Mouse (Mus musculus): ENCODE data around the gene Fry.

The Fry gene

DNA sequence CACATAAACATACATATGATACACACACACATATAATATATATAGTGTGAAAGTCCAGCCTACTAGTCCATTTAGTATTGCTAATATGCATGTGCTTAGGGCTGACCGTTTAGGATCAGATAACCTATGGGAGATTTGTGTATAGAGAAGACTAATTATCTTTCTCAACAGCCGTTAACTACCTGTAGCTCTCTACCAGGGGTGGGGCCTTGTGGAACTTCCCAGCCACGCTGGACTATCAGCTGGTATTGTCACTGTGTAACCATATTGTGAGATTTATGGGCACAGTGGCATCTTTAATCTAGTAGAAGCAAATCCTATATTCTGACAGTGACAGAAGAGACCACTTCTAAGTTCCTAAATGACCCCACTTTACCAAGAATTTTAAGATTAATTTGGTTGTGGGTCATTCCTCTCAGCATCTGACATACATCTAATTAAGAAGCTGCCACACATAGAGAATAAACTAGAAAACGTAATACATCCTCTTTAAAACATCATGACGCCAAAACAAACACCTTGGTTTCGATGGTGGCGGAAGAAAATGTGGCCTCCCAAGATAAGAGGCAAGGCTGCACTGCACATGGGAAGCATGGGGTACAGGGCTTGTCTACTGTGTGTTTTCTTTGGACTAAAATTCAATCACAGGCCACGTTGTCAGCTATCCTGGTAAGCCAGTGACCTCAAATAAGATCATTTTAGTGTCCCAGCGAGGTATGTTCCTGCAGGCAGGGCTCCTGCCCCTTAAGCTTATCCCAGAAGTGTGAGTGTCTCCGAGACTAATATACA, 271.3 kb downstream of the Fry start:
- DNase-seq (ENCODE audit: low spot score) = no peak

DNA sequence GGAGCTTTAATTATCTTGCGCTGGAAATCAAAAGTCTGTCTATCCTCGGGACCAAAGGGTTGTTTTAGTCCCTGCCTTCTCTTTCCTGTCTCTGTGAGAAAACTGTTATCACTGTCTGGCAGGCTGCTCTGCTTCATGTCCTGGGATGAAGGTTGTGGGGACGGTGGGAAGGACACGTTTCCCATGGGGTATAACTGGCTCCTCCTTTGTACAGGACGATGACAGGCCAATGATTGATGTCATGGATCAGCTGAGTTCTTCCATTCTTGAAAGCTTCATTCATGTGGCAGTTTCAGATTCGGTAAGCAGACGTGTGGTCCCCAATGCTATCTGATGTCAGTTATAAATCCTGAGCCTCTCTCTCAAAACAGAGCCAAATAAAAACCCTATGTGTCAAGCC, 272.0 kb downstream of the Fry start:
- peak; percentile 36 for DNase-seq (ENCODE audit: low spot score)

DNA sequence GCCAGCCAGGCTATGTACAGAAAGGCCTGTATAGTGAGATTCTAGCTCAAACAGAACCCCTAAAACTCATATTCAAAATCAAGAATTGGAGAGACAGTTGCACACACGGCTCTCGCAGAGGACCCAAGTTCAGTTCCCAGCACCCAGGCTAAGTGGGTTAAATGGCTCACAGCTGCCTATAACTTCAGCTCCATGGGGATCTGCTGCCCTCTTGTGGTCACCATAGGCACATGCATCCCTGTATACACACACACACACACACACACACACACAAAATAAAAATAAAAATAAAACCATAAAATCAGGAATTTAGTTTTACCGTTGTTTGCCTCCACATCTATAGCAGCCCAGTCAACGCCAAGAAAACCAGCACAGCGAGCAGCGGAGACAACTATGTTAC, 276.2 kb downstream of the Fry start:
- no peak for DNase-seq (ENCODE audit: low spot score)

DNA sequence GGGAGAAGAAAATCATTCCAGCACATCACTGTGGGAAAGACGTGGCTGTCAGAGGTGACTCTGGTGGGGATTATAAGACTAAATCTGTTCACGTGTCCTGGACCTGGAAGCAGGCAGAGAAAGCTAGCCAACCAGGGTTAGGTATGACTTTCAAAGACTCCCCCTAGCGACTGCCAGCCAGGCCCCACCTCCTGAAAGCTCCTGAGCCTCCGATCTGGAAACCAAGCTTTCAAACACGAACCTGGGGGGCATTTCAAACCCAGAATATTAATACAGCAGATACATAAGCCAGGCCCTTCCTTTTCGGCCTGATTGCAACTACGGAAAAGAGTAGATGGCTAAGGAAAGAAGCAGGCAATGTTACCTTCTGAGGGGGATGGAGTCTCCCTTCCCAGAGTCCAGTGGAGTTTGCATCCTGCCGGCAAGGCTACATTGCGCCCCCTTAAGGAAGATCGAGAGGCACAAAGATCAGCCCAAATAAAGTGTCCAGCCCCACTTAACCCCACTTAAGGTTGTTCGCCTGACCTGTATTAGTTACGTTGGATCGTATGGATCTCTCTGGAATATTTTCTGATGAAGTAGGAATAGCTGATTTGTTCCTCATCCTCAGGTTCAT, 284.5 kb downstream of the Fry start:
- peak; percentile 63 for DNase-seq (ENCODE audit: low spot score)

DNA sequence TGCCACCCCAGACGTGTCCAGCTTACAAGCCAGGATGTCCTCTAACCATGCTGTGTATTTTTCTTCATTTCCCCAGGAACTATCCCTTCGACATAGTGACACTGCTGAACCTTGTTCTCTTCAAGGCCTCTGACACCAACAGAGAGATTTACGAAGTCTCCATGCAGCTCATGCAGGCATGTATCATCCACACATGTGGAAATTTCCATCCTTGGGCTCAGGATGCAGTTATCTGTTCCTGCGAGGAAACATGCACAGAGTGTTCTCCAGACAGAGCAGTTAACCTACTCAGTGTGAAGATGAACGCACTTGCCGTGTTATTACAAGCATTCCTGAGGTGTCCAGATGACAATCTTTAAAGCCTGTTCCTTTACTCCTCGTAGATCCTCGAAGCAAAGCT, 286.4 kb downstream of the Fry start:
- DNase-seq (ENCODE audit: low spot score) = no peak

DNA sequence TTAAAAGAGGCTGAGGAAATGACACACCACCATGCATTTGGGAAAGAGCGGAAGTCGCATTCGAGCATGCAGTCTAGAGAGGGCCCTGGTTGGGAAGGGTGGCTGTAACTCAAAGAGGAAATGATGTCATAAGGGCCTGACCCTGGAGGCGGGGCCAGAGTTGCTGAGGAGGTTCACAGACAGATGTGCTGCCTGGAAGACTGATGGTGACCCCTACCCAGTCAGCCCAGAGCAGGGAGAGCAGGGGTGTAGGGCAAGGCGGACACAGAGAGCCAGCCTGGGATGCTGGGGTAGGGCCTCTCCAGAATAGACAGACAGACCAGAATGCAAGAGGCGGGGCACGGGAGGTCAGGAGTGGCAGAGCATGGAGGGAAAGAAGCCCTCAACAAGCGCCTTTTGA, 290.5 kb downstream of the Fry start:
- DNase-seq (ENCODE audit: low spot score) = peak; percentile 60

DNA sequence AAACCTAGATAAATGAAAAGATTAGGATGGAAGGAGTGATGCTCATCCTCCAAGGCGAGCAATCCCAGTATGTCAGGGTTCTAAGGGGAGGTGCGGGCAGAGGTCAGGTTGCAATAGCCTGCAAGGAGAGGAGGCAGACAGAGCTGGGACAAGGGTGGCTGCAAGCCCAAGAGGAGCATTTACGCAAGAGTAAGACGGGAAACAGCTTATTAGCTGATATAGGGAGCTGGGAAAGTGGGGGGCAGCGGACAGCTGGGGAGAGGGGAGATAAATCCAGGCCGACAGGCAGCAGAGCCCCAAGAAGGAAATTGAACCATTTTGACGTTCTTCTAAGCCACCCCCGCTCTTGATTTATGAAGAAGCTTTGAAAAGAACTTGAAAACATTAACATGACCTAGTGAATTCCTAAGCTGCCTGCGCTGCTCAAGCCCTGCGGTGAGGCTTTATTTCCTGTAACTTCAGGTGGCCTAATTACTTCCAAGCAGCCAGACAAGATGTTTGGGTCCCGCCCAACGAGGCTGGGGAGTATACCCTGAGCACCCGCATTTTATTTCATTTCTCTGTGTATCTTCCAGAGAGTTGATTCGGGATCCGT, 291.1 kb downstream of the Fry start:
- peak; percentile 36 for DNase-seq (ENCODE audit: low spot score)

DNA sequence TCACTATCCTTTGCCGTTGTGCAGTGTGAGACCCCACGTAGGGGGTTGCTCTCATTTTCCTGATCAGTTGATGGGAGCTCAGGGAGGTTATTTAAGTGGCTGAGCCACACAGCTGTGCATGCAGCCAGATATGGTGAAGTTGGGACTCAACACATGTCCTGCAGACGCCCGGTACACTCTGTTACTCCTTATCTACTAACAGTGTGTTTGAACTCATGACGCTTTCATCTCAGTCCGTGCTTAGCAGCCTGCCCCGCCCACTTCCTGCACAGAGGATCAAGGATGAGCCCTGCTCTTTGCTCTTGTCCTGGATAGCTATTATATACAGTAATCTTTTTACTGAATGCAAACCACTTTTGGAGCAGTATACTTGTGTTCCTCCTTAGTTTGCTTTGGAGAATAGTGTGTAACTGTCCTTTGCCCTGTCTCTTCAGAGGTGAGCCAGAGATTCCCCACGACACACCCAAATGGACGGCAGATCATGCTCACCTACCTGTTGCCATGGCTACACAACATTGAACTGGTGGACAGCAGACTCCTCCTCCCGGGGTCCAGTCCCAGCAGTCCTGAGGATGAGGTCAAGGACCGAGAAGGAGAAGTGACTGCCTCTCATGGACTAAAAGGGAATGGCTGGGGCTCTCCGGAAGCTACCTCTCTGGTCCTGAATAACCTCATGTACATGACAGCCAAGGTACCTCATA, 294.5 kb downstream of the Fry start:
- no peak for DNase-seq (ENCODE audit: low spot score)

DNA sequence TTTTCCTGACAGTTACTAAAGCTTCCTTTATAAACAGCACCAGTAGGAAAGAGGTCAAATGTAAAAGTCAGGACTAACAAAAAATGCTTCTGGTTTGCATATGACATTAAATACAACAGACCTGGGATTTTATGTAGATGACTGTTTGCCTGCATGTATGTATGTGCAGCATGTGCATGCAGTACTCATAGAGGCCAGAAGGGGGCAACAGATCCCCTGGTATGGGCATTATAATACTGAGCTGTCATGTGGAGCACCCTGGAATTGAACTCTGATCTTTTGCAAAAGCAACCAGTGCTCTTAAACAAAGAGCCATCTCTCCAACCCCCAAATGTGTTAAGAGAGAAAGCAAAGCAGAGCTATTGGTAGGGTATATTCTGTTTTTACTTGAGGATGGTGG, 296.4 kb downstream of the Fry start:
- no peak for DNase-seq (ENCODE audit: low spot score)

DNA sequence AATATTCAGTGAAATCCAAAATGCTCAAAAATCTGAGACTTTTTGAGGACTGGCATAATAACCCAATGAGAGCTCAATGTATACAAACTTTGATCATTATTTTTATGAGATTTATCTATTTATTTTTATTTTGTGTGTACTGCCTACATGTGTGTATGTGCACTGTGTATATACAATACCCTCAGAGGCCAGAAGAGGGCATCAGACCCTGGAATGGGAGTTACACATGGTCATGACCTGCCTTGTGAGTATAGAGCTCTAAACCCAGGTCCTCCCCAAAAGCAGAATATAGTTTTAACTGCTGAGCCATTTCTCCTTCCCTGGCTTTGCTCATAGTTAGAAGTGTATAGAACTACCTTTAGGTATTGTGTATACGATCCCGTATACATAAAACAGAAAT, 298.8 kb downstream of the Fry start:
- DNase-seq (ENCODE audit: low spot score) = no peak

DNA sequence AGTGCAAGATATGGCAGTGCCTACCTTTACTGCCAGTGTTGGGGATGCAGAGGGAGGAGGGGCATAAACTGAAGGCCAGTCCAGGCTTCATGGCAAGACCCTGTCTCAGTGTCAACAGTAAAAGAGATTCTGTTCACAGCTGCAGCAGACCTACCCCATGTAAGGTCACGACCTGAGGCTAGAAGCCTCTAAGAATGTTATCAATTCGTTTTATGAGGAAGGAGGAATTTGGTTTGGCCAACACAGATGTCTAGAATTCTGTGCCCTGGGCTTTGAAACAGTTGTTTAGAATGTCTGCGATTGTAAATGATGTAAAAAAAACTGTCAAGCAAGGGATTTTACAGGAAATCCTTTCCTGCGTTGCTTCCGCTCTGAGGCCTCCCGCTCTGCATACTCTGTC, 299.6 kb downstream of the Fry start:
- DNase-seq (ENCODE audit: low spot score) = peak; percentile 51

DNA sequence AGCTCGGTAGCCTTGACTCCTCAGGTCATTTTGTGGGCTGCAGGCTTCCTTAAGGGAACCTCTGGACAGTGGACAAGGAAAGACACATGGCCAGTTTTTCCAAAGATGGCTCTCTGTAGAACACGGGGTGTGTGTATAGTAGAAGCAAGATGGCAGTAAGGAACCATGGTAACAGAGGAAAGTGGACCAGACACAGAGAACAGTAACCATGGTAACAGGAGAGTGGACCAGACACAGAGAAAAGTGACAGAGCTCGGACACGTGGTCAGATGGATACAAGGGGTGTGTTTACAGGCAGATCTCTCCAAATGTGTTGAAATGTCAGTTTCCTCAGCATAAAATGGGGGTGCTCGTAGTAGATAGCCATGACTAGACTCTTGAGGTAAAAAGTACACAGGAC, 306.6 kb downstream of the Fry start:
- no peak for DNase-seq (ENCODE audit: low spot score)

DNA sequence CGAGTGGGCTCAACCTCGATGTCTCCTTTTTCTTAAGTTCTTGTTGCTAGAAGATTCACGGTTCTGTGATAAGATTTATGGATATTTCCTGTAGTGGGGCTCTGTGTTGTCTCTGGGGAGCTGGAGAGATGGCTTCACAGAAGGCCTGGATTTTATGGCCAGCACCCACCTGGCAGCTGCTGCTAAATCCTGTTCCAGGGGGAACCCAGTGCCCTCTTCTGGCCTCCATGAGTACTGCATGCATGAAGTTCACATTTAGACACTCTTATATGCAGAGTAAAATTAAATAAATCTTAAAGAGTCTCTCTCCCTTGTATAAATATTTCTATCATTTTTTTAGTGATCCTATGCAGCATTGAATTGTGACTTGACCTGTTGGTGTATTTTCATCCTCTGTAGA, 308.1 kb downstream of the Fry start:
- DNase-seq (ENCODE audit: low spot score) = peak; percentile 54

DNA sequence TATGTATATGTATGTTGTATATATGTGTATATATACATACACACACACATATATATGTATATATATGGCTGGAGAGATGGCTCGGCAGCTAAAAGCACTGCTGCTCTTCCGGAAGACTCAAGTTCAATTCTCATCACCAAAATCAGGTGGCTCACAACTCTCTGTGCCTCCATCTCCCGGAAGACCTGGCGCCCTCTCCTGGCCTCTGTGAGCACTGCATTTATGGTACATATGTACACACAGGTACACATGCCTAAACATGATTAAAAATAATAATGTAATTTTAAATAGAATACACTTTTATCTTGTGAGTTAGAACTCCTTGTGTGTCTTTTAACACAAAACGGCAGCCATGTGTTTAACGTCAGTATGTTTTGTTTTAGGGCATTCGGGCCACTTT, 312.8 kb downstream of the Fry start:
- no peak for DNase-seq (ENCODE audit: low spot score)

DNA sequence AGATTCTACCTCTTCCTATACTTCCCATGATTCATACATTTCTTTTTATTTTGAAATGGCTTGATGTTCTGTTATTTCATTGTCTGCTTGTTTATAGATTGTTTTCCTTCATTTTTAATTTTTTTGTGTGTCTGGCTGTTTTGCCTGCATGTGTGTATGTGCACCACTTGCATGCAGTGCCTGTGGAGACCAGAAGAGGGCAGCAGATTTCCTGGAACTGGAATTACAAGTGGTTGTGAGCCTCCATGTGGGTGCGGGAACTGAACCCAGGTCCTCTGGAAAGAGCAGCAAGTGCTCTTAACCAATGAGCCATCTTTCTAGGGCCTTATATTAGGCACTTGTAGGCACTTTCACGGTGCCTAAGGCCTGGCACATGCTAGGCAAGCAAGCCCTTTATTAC, 314.5 kb downstream of the Fry start:
- DNase-seq (ENCODE audit: low spot score) = no peak

DNA sequence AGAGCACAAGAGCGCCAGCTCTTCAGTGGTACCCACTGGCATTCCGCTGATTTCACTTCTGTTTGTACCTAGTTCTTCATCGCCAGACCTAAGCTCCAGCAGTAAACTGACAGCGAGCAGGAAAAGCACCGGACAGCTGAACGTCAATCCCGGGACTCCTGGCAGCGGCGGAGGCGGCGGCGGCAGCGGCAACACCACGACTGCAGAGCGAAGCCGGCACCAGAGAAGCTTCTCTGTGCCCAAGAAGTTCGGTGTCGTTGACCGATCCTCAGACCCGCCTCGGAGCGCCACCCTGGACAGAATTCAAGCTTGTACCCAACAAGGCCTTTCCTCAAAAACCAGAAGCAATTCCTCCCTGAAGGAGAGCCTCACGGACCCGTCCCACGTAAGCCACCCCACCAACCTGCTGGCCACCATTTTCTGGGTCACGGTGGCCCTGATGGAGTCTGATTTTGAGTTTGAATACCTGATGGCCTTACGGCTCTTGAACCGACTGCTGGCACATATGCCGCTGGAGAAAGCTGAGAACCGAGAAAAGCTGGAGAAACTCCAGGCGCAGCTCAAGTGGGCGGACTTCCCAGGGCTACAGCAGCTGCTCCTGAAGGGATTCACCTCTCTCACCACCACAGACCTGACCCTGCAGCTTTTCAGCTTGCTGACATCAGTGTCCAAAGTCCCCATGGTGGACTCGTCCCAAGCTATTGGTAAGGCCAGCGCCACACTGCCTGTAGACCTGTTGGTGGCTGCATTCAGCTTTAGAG, 318.4 kb downstream of the Fry start:
- peak; percentile 33 for DNase-seq (ENCODE audit: low spot score)

DNA sequence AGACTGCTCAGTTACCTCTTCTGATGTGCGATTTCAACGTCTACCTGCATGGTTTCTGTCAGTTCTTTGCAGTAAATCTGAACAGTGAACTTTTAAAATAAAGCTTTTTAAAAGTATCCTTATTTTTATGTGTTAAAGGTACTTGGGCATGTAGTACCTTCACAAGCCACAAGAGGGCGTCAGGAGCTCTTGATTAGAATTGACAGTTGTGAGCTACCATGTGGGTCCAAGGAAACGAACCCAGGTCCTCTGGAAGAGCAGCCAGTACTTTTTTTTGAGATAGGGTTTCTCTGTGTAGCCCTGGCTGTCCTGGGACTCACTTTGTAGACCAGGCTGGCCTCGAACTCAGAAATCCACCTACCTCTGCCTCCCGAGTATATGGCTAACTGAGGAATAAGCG, 323.2 kb downstream of the Fry start:
- DNase-seq (ENCODE audit: low spot score) = peak; percentile 80

DNA sequence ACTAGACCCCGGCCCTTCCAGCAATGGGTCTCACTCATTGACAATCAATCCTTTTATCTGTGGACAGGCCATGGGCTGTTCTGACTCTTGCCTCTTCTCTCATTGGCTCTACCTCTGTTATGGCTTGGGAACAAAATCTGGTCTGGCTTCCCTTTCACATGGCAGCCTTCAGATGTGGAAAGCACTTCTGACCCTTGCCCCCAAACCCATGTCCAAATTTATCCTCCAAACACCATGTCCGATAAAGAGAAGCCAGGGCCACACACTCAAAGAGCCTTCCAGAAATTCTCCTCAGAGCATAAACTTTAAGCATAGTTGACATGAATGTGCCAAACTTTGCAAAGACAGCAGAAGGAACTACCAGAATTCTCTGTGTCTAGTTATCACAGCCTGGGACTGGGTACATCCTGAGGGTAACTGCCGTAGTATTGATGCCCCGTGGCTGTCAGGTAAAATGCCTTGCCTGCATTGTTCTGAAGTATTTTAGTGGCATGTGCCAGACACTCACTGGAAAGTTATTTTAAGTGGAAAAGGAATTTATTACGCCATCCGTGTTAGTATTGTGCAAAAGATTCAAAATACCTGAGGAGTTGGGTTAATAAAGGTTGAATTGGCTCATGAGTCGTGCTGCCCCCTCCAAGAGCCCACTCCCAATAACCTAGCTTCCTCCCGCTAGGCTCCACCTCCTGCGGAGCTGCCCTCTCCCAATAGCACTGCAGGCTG, 333.0 kb downstream of the Fry start:
- DNase-seq (ENCODE audit: low spot score) = no peak

DNA sequence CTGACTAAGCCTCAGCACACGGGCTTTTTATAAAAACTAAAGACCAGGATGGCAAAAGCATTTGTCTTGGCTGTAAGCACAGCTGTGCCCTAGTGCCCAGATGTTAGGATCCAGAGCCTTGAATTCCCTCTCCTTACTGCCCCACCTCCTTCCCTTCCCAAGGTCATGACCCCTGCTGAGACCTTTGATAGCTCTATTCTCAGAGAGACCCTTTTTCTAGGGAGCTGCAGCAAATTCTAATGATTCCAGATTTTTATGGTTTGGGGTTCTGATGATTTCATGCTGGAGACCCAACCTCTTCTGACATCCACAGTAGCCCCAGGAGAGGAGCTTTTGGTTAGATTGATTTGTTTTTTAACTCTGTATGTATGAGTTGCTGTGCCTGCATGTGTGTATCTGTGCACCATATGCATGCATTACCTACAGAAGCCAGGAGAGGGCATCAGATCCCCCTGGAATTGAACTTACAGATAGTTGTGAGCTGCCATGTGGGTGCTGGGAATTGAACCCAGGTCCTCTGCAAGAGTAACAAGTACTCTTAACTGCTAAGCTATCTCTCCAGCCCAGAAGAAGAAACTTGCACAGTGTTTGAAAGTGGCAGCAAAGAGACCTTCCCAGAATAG, 333.7 kb downstream of the Fry start:
- no peak for DNase-seq (ENCODE audit: low spot score)

DNA sequence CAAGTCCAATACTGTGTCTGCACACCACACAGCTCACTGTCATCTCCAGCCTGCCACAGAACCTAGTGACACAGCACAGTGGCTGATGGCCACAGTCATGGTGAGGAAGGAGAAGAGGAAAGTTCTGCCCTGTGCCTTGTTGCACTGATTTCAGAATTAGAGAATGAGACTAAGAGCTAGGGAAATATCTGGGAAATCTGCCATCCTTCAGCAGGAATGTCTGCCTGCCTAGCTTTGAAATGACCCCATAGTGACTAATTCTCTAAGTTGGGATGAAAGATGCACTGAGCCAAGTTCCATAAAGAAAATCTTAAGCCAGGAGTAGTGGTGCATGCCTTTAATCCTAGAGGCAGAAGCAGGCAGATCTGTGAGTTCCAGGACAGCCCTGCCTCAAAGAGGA, 334.2 kb downstream of the Fry start:
- DNase-seq (ENCODE audit: low spot score) = no peak

DNA sequence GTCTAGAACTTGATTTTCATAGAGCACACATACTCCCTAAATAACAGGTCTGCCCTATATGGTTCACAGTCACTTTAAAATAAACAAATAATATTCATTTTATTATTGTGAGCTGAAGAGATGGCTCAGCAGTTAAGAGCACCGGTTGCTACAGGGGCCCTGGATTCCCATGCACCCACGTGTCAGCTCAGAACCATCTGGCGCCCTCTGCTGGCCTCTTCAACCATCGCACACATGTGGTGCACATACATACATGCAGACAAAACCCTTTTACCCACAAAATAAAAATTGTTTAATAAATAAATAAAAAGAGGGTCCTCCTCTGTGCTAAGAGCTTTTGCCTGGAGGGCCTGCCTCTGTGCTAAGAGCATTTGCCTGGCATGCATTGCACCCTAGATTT, 335.0 kb downstream of the Fry start:
- no peak for DNase-seq (ENCODE audit: low spot score)
